Mouse (Mus musculus) neural tube, embryonic 15.5 days (tissue): ENCODE results near the gene Sema3a. TPM values are rescaled to one million over a fixed set of nuclear protein-coding genes. Genes with fewer than 3 reads are reported as not detected.
A peak's percentile ranks its signal among the peaks of the same experiment; 100 is the strongest.
"Not testable (repeated sequence)": the region's sequence is repeated elsewhere in the genome, so short reads cannot be mapped to it uniquely, and the experiment has no call there.

Experiments used
- ATAC-seq: fragments of 200-750 bp; cut with Nextera tagmentation; 2 replicates; pipeline ENCODE4 v1.8.0; 2017; ENCODE audit warnings: mild to moderate bottlenecking, moderate TSS enrichment, moderate library complexity; ENCODE audit not compliant: low FRiP score
- H3K27ac ChIP-seq: fragments of 300-500 bp; sonication (generic); replicated peaks from 2 replicates; pipeline ENCODE4 v1.5.1; 2015; ENCODE audit warnings: mild to moderate bottlenecking, inconsistent platforms
- H3K27me3 ChIP-seq: fragments of 300-500 bp; sonication (generic); replicated peaks from 2 replicates; pipeline ENCODE4 v1.6.1; 2015; ENCODE audit warnings: inconsistent platforms
- H3K36me3 ChIP-seq: fragments of 300-500 bp; sonication (generic); 2 replicates; pipeline ENCODE4 v1.6.1; 2015; ENCODE audit warnings: inconsistent platforms
- H3K4me1 ChIP-seq: fragments of 300-500 bp; sonication (generic); 2 replicates; pipeline ENCODE4 v1.6.1; 2015; ENCODE audit warnings: inconsistent platforms
- H3K4me2 ChIP-seq: fragments of 300-500 bp; sonication (generic); 2 replicates; pipeline ENCODE4 v1.6.1; 2015; ENCODE audit warnings: inconsistent platforms, mild to moderate bottlenecking, moderate library complexity
- H3K4me3 ChIP-seq: fragments of 300-500 bp; sonication (generic); replicated peaks from 2 replicates; pipeline ENCODE4 v1.5.1; 2015; ENCODE audit warnings: mild to moderate bottlenecking, inconsistent platforms
- H3K9ac ChIP-seq: fragments of 300-500 bp; sonication (generic); replicated peaks from 2 replicates; pipeline ENCODE4 v1.6.1; 2015; ENCODE audit warnings: mild to moderate bottlenecking, inconsistent platforms
- H3K9me3 ChIP-seq: fragments of 300-500 bp; sonication (generic); replicated peaks from 2 replicates; pipeline ENCODE4 v1.6.1; 2016; ENCODE audit warnings: inconsistent platforms
- WGBS: fragments of 180-500 bp; shearing (Covaris S2); methylation state at CpG from one replicate; pipeline ENCODE4 v1.1.7; 2015; ENCODE audit warnings: mixed read lengths; 5-methylcytosine and 5-hydroxymethylcytosine counted together
- polyA plus RNA-seq: library from polyadenylated mRNA; unstranded; fragments of >200 nt; fragmentation: Nextera tagmentation; extraction: Ambion mirVana; gene quantifications from 2 replicates; pipeline ENCODE4 v1.2.1, GENCODE M21; 2015

The Sema3a gene
- polyA plus RNA-seq, 1 experiment from 2014 or later = 22.1 TPM

- Histone ChIP-seq H3K4me2 (no peak overlapping the region), H3K36me3 (no peaks in the 10 kb centered on the region), H3K4me3 (no peak overlapping the region), H3K9ac (no peak overlapping the region), H3K9me3 (no peaks in the 10 kb centered on the region), H3K27me3 (no peaks in the 10 kb centered on the region), H3K4me1 (no peaks in the 10 kb centered on the region), H3K27ac (no peak overlapping the region)
- ATAC-seq = no peak; the same call in 1 of the 2 replicates
Observed at GRCm38 (mm10) chr5:13585559-13586207, 460.5 kb downstream of the Sema3a start.

DNA sequence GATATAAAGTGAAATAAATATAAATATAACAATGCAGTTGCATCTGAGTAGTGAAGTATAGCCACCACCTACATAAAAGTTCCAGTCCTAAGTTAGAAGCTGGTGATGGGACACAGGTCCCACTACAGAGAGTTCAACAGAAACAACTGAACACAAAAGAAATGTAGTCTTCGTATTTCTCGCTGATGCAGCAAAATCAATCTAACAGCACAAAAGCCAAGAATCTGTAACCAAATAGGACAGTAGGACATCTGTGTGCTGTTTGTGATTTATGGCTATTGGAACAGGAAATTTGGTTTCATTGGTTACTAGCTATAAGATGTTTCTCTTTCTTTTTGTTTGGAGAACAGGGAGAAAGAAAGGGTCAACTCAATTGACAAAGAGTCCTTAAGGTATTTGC is 469.2 kb downstream of the Sema3a start:
- H3K4me2 ChIP-seq = no peak overlapping the region
- no peaks in the 10 kb centered on the region for H3K9me3 ChIP-seq
- no peak overlapping the region for H3K9ac ChIP-seq
- H3K27ac ChIP-seq = no peak overlapping the region
- no peak overlapping the region for H3K4me3 ChIP-seq
- H3K36me3 ChIP-seq = no peaks in the 10 kb centered on the region
- WGBS = 65% methylated on average over 2 of the region's 2 CpGs
- ATAC-seq = no peak
- H3K27me3 ChIP-seq = no peaks in the 10 kb centered on the region
- no peaks in the 10 kb centered on the region for H3K4me1 ChIP-seq

DNA sequence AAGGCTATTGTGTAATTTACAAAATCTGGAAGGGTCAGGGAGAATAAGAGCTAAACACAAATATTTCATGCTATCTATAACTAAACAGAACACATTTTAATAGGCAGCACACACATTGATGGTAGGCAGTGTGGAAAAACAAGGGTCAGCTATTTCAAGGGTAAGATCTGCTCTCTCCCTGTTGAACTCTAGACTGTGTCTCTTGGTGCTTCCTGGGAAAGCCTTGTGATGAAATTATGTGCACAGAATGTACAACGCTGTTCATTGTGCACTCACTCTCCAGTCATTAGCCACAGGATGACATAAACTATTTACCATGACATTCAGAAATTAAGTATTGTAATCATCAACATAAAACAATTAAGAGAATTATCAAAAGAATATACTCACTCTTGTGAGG is 486.4 kb downstream of the Sema3a start:
- WGBS = 81% methylated on average over 1 of the region's 1 CpGs
- no peak overlapping the region for H3K4me2 ChIP-seq
- H3K27me3 ChIP-seq = no peaks in the 10 kb centered on the region
- no peak overlapping the region for H3K9ac ChIP-seq
- no peak overlapping the region for H3K4me3 ChIP-seq
- no peaks in the 10 kb centered on the region for H3K36me3 ChIP-seq
- ATAC-seq = no peak
- no peak overlapping the region for H3K27ac ChIP-seq
- H3K4me1 ChIP-seq = no peaks in the 10 kb centered on the region
- H3K9me3 ChIP-seq = no peaks in the 10 kb centered on the region

GRCm38 (mm10) chr5:13612088-13612487 is 486.9 kb downstream of the Sema3a start:
- no peak overlapping the region for H3K27ac ChIP-seq
- H3K4me3 ChIP-seq = no peak overlapping the region
- H3K4me2 ChIP-seq = no peak overlapping the region
- H3K9me3 ChIP-seq = no peaks in the 10 kb centered on the region
- no peak overlapping the region for H3K9ac ChIP-seq
- H3K36me3 ChIP-seq = no peaks in the 10 kb centered on the region
- ATAC-seq = no peak
- H3K4me1 ChIP-seq = no peaks in the 10 kb centered on the region
- no peaks in the 10 kb centered on the region for H3K27me3 ChIP-seq
- 78% methylated on average over 2 of the region's 2 CpGs for WGBS

- H3K36me3 ChIP-seq, H3K27ac ChIP-seq, H3K4me1 ChIP-seq, H3K9me3 ChIP-seq, H3K9ac ChIP-seq, ATAC-seq, H3K27me3 ChIP-seq, H3K4me3 ChIP-seq, H3K4me2 ChIP-seq: not testable (repeated sequence)
- 90% methylated on average over 7 of the region's 7 CpGs for WGBS
Observed at GRCm38 (mm10) chr5:13614575-13614974, 489.4 kb downstream of the Sema3a start.

- Histone ChIP-seq H3K4me1 (no peaks in the 10 kb centered on the region), H3K4me2 (no peak overlapping the region), H3K9me3 (no peaks in the 10 kb centered on the region), H3K27ac (no peak overlapping the region), H3K36me3 (no peaks in the 10 kb centered on the region), H3K27me3 (no peaks in the 10 kb centered on the region), H3K9ac (no peak overlapping the region), H3K4me3 (no peak overlapping the region)
- 82% methylated on average over 2 of the region's 2 CpGs for WGBS
- ATAC-seq = no peak
Observed at GRCm38 (mm10) chr5:13615907-13616306, 490.7 kb downstream of the Sema3a start.

- Histone ChIP-seq H3K9me3 (no peaks in the 10 kb centered on the region), H3K4me3 (no peak overlapping the region), H3K27me3 (no peaks in the 10 kb centered on the region), H3K36me3 (no peaks in the 10 kb centered on the region), H3K9ac (no peak overlapping the region), H3K4me2 (no peak overlapping the region), H3K4me1 (no peaks in the 10 kb centered on the region), H3K27ac (no peak overlapping the region)
- no peak for ATAC-seq
- 78% methylated on average over 7 of the region's 7 CpGs for WGBS
Observed at GRCm38 (mm10) chr5:13622578-13622977, 497.4 kb downstream of the Sema3a start.

GRCm38 (mm10) chr5:13624754-13625153 is 499.5 kb downstream of the Sema3a start:
- no peak overlapping the region for H3K9ac ChIP-seq
- H3K4me1 ChIP-seq = peaks cover 4% of the 10 kb centered on the region; the same call in 1 of the 2 replicates

DNA sequence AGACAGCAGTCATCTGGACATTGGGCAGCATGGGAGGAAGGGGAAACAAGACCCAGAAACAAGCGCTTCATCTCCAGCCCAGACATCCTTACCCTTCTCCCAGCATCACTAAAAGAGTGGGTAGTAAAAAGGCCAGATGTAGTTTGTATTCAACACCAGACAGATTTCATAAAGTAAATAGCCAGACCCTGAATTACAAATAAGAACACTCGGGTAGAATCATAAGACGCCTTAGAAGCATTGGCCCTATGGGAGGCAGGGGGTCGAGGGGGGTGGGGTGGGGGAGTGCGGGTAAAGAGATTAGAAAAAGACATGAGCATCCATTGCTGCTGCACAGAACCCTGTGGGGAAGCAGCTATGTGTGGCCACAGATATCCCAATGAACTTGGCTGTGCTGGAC is 500.9 kb downstream of the Sema3a start:
- no peak for ATAC-seq
- WGBS = 75% methylated on average over 5 of the region's 5 CpGs

More at GRCm38 (mm10) chr5:13624754-13625153, 499.5 kb downstream of the Sema3a start:
- ATAC-seq = no peak
- Histone ChIP-seq H3K4me3 (no peak overlapping the region), H3K27ac (no peak overlapping the region), H3K27me3 (no peaks in the 10 kb centered on the region), H3K36me3 (no peaks in the 10 kb centered on the region), H3K9me3 (no peaks in the 10 kb centered on the region), H3K4me2 (no peak overlapping the region)
- 28% methylated on average over 5 of the region's 5 CpGs for WGBS

DNA sequence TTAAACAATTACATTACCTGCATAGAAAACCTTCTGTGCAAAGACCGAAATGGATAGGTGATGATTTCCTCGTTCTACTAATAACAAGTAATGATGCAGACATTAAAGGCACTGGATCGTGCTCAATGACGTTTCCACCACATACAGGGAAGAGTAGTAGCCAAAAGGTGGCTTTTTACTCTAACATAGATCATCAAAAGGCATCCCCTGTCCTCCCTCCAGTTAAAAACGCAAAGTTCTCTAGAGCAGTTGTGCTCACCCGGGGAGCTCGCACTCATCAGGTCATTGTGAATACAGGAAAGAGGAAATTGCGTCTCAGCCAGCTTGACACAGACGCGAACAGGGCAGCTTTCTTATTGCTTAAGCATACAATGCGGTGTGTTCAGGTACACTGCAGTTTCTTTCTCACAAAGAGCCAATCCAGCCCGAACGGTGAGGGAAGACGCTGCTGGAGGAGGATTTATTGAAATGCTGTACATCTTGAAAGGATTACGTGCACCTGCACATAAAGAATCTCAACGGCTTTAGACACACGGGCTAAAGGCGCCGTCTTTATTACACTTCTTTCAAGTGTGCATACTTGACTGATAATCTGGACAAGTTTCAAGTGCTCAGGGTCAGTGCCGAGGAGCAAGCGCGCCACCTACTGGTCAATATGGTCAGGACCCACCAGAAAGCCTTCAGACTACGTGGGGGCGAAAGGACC is 503.5 kb downstream of the Sema3a start:
- 8% methylated on average over 24 of the region's 24 CpGs for WGBS
- peaks cover 4% of the 10 kb centered on the region; the same call in 1 of the 2 replicates for H3K4me1 ChIP-seq
- no peaks in the 10 kb centered on the region for H3K36me3 ChIP-seq
- H3K9ac ChIP-seq = peak overlapping the region; percentile 53
- peak overlapping the region; percentile 68 for H3K27ac ChIP-seq
- no peaks in the 10 kb centered on the region for H3K27me3 ChIP-seq
- no peaks in the 10 kb centered on the region for H3K9me3 ChIP-seq
- H3K4me3 ChIP-seq = peak overlapping the region; percentile 50
- H3K4me2 ChIP-seq = peak overlapping the region; percentile 76
- peak; percentile 92 for ATAC-seq

More for the DNA sequence above, 500.9 kb downstream of the Sema3a start:
- Histone ChIP-seq H3K27me3 (no peaks in the 10 kb centered on the region), H3K4me1 (peaks cover 4% of the 10 kb centered on the region; the same call in 1 of the 2 replicates), H3K4me3 (no peak overlapping the region), H3K36me3 (no peaks in the 10 kb centered on the region), H3K9ac (no peak overlapping the region), H3K9me3 (no peaks in the 10 kb centered on the region), H3K27ac (no peak overlapping the region), H3K4me2 (no peak overlapping the region)

- Histone ChIP-seq H3K36me3 (no peaks in the 10 kb centered on the region), H3K4me1 (peaks cover 4% of the 10 kb centered on the region; the same call in 1 of the 2 replicates), H3K9ac (no peak overlapping the region), H3K27me3 (no peaks in the 10 kb centered on the region), H3K9me3 (no peaks in the 10 kb centered on the region), H3K27ac (no peak overlapping the region), H3K4me2 (no peak overlapping the region), H3K4me3 (no peak overlapping the region)
- WGBS = 21% methylated on average over 5 of the region's 5 CpGs
- no peak for ATAC-seq
Observed at GRCm38 (mm10) chr5:13629916-13630315, 504.7 kb downstream of the Sema3a start.

DNA sequence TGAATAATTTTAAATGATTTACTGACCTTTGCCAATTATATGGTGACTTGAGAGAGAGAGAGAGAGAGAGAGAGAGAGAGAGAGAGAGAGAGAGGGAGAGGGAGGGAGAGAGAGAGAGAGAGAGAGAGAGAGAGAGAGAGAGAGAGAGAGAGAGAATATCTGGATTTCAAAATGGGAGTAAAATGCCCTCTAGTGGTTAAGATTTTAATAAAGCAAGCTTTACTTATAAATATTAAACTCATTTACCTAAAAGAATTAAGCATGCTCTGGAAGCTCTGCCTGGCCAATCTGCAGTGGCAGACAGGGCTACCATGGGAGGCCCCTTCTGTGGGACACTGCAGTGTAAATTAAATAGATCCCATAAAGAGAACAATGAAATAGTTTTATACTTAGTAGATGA is 505.5 kb downstream of the Sema3a start:
- Histone ChIP-seq H3K4me1 (peaks cover 4% of the 10 kb centered on the region; the same call in 1 of the 2 replicates), H3K27me3 (no peaks in the 10 kb centered on the region), H3K27ac (no peak overlapping the region), H3K36me3 (no peaks in the 10 kb centered on the region), H3K9me3 (no peaks in the 10 kb centered on the region), H3K9ac (no peak overlapping the region), H3K4me2 (no peak overlapping the region), H3K4me3 (no peak overlapping the region)
- ATAC-seq = no peak
